Mouse (Mus musculus) hematopoietic stem cell, adult 5-6 weeks (primary cell): ENCODE data around the gene Ctsll3. TPM values are rescaled to one million over a fixed set of nuclear protein-coding genes. Genes with fewer than 3 reads are reported as not detected.

Experiments
- ATAC-seq, 2 experiments: fragments of 125-278 bp in 1 of 2; replicated peaks in 1 of 2; 2 replicates each; pipeline ENCODE4 v1.8.0; 2016 to 2017; ENCODE audit warnings: inconsistent platforms in 2 of 2, mild to moderate bottlenecking in 2 of 2, moderate number of reproducible peaks in 2 of 2, low read depth in 1 of 2, moderate TSS enrichment in 1 of 2; ENCODE audit not compliant: low FRiP score in 2 of 2, poor library complexity in 2 of 2, severe bottlenecking in 2 of 2, insufficient read depth in 1 of 2, low TSS enrichment in 1 of 2
- total RNA-seq: library from RNA; stranded (forward); fragments of 172-1452, 232-1000 nt; gene quantifications from 2 replicates; pipeline ENCODE4 v1.2.3, GENCODE M21; 2017

Gene Ctsll3
- not detected in 2 replicates for total RNA-seq

GRCm38 (mm10) chr13:60802749-60803148 is at the start of gene Ctsll3:
TSS of gene Ctsll3 (minus strand) at chr13:60802849.
- no peak for ATAC-seq

DNA sequence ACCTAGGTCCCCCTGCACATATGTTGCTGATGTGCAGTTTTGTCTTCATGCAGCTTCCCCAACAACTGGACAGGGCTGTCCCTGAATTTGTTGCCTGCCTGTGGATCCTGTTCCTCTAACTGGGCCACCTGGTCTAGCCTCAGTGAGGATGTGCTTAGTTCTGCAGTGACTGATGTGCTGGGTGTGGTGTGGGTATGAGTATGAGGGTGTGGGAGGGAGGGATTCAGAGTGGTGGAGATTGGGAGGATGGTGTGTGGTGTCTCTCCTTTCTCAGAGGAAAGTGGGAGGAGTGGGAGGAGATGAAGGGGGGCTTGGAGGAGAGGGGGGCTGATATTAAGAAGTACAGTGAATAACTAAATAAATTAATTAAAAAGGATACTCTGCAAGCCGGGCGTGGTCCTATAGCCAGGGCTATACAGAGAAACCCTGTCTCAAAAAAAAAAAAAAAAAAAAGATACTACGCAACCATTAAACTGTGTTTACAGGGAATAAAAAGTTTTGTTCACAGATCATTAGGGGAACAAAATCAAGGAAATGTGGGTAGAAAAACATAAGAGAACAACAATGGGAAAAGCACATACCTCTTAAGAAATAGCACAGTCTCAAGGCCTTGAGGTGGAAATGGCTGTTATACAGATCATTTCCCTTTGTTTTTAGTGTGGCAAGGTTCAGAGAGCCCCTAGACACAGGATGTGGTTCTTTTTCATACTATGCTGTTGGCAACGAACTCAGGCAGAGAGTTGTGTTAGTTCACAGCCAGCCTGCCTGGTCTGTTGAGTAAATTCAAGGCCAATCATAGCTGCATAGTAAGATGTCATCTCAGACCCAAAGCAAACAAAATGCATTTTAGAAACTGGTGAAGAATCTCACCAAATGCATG is 45.8 kb upstream of the Ctsll3 start:
- peak; percentile 77 to 82 for ATAC-seq

- no peak for ATAC-seq
These were observed 40.5 kb upstream of the Ctsll3 start for GRCm38 (mm10) chr13:60843153-60843552.

- no peak for ATAC-seq
These were observed 40.1 kb upstream of the Ctsll3 start for GRCm38 (mm10) chr13:60842703-60843102.

DNA sequence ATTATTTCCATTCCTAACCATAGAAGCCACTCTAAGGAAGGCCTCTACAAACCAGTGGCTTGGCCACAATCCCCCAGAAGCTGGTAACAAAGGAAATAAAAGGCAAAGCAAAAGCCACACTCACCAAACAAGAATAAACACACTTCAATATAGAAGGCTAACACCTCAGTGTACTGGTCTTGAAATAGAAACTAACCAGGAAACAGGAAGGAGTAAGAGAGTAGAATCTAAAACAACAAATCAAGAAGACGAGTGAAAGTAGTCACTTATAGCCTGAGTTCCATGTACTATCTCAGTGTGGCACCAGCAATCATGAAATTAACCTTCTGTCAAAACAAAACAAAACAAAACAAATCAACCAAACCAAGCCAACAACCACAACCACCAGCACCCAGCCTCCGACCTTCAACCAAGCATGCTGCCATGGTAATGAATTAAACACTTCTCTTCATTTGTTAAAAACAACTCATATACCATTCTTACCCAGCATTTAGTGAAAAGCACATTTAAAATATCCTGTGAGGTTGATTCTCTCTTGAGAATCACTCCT is 36.8 kb upstream of the Ctsll3 start:
- peak; percentile 53 to 59; a peak in 3 of 4 replicates for ATAC-seq

GRCm38 (mm10) chr13:60826052-60826451 is 23.4 kb upstream of the Ctsll3 start:
- ATAC-seq: peak; percentile 91 to 98

DNA sequence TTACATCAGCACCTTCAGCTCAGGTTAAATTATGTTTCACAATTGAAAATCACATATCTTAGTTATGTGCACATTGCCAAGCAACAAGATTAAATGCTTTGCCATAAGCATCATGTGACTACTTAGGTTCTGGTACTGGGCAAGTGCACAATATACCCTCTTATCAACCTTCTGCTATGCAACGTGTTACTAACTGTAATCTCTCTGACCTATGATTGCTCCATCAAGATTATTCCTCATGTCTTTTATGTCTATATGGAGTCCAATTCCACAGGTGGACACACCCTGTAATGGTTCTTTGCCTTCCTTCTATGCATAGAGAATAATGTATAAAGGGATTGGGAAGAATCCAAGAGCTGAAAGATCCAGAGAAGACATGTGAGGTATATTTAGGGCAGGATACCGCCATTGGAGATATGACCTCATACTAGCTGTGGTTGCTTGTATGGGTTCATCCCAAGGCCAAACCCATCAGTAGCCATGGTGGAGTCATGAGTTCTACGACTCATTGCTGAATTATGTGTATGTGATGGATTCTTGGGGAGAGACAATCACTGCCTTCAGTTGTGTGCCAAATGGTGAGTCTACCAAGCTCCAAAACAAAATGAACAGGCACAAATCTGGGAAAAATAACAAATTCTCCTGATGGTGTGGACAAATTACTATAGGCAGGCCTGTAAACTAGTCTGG is 18.0 kb upstream of the Ctsll3 start:
- ATAC-seq: no peak

GRCm38 (mm10) chr13:60819469-60819868 is 16.8 kb upstream of the Ctsll3 start:
- ATAC-seq: peak; percentile 56 to 89

DNA sequence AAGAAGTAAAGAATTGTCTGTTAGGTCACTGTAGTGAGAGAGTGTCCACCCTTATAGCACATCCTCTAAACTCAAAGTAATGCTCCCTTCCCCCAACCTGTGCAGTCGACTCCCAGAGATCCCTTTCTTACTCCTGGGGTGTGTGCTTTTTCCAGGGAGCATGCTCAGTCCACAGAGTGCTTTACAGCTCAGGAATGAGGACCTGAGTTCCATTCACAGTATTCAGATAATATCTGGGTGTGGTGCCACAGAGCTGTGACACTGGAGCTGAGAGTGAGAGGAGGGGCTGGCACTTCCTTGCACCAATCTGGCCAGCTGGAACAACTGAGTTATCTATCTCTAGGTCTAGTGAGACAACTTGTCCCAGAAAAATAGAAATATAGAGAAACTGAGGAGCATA is 11.1 kb upstream of the Ctsll3 start:
- no peak for ATAC-seq

DNA sequence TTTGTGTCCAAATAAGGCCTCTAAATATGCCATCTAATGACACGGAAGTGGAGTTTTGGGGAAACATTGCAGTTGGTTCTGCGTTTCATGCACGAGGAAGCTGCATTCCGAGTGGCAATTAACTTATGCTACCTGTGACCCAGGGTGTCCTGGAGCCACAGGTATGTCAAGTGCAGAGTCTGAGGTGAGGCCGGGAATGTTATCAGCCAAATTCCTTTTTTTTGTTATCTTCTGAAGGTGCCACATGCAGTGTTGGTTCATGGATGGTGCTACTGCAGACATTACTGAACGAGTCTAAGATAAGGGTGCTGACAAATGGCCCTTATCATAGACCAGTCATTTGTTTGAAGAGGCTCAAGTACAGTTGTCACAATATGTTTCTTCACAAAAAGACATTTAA is 10.1 kb upstream of the Ctsll3 start:
- ATAC-seq: no peak

GRCm38 (mm10) chr13:60809690-60810089 is 7.0 kb upstream of the Ctsll3 start:
- ATAC-seq: no peak

DNA sequence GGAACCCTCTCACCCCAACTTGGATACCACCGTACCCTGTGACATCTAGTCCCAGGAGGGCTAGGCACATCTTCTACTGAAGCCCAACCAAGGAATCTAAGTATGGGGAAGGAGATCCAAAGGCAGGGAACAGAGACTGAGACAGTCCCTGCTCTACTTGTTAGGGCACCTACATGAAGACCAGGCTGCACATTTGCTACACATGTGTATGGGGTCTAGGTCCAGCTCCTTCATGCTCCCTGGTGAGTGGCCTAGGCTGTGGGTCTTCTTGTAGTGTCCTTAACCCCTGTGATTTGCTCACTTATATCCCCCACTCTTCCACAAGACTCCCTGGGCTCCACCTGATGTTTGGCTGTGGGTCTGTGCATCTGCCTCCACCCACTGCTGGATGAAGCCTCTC is 13.2 kb downstream of the Ctsll3 start:
- no peak for ATAC-seq

GRCm38 (mm10) chr13:60786264-60786663 is 16.4 kb downstream of the Ctsll3 start, which contains the start of gene BC051665:
TSS of gene BC051665 (minus strand) at chr13:60786364.
- no peak for ATAC-seq

DNA sequence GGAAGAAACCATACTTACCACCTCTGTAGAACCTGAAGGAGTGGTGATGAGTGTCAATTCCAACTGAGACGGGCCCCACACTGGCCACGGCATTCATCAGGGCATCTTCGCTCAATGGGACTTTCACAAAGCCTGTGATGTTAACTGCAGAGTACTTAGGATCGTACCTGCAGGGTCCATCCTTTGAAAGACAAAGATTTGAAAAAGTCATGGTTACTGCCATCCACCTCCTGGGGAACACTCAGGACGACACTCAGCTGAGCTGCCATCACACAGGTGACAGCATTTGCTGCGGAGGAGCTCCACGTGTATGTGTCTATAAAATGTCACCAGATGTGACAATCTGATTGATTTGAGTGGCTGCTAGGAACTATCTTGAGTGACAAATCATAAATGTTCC is 19.3 kb downstream of the Ctsll3 start:
- no peak for ATAC-seq

DNA sequence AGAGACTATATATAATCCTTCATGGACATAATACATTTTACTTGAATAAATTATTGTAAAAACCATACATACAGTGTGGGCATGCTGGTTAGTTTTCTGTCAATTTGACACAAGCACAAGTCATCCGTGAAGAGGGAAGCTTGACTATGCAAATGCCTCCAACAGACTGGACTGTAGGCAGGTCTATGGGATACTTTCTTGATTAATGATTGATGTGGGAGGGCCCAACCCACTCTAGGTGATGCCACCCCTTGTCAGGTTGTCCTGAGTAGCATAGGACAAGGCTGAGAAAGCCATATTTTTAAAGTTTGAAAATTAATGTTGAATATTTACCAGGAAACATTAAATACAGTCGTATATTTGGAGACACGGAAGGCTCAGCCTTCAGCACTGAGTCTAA is 22.1 kb downstream of the Ctsll3 start:
- ATAC-seq: no peak

DNA sequence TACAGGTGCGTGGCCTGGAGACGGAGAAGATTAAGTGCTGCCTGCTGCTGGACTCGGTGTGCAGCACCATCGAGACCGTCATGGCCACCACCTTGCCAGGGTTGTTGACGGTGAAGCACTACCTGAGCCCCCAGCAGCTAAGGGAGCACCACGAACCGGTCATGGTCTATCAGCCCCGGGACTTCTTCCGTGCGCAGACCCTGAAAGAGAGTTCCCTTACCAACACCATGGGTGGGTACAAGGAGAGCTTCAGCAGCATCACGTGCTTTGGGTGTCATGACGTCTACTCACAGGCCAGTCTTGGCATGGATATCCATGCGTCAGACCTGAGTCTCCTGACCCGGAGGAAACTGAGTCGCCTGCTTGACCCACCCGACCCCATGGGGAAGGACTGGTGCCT is 41.5 kb downstream of the Ctsll3 start:
- no peak for ATAC-seq

- ATAC-seq: no peak
These were observed 42.3 kb downstream of the Ctsll3 start for GRCm38 (mm10) chr13:60760392-60760791.

DNA sequence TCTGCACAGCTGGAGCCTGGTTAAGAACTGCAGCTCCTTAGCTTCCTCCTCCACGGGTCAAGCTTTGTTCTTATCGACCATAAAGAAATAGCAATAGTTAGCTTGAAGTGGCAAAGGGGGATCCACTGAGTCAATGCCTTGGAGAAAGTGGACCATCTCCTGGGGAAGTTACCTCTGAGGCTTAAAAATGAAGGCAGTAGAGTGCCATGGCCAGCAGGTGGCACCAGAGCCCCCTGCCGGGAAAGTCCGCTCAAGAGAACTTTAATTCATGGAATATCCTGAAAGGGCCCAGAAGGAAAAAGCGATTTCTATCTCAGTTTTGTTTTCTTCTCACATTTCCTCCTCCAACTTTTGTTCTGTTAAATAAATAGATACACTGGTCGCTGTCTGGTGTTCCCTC is 43.5 kb downstream of the Ctsll3 start:
- 0 out of 4 replicates have a peak, but pooled peaks of 1 of the 2 experiments have one; percentile 55 for ATAC-seq
